Mouse (Mus musculus) CH12.LX (cell line): ENCODE results near the gene Hist1h1c.

ENCODE experiments used
- CTCF ChIP-seq, 2 experiments: IDR thresholded peaks in 1 of 2; conservative IDR thresholded peaks in 1 of 2; 2 replicates each; pipeline ENCODE4 v1.5.1; 2011 to 2012; ENCODE audit warnings: low read depth in 2 of 2, low read length in 2 of 2, improper control_type of control experiment in 1 of 2, inconsistent platforms in 1 of 2, mild to moderate bottlenecking in 1 of 2, moderate library complexity in 1 of 2
- ETS1 ChIP-seq: conservative IDR thresholded peaks from 2 replicates; pipeline ENCODE4 v1.6.1; 2012; ENCODE audit warnings: low read depth, mild to moderate bottlenecking, inconsistent platforms, low read length, improper control_type of control experiment, moderate library complexity
- HCFC1 ChIP-seq: IDR thresholded peaks from 2 replicates; pipeline ENCODE4 v1.6.1; 2012; ENCODE audit warnings: low read depth, mild to moderate bottlenecking, inconsistent platforms, low read length, improper control_type of control experiment
- IRF4 ChIP-seq: IDR thresholded peaks from 2 replicates; pipeline ENCODE4 v1.6.1; 2014; ENCODE audit warnings: low read depth, mild to moderate bottlenecking, inconsistent platforms, low read length, improper control_type of control experiment
- MAX ChIP-seq: IDR thresholded peaks from 2 replicates; pipeline ENCODE4 v1.6.1; 2011; ENCODE audit warnings: low read length, improper control_type of control experiment
- POLR2A ChIP-seq: IDR thresholded peaks from 2 replicates; pipeline ENCODE4 v1.6.1; 2011; ENCODE audit warnings: low read depth, mild to moderate bottlenecking, improper control_type of control experiment, low read length
- RAD21 ChIP-seq: IDR thresholded peaks from 2 replicates; pipeline ENCODE4 v1.6.1; 2011; ENCODE audit warnings: low read depth, mild to moderate bottlenecking, low read length, improper control_type of control experiment, moderate library complexity
- SMC3 ChIP-seq: IDR thresholded peaks from 2 replicates; pipeline ENCODE4 v1.6.1; 2011; ENCODE audit warnings: low read depth, low read length, improper control_type of control experiment
- UBTF ChIP-seq: IDR thresholded peaks from 2 replicates; pipeline ENCODE4 v1.6.1; 2012; ENCODE audit warnings: low read depth, mild to moderate bottlenecking, inconsistent platforms, low read length, improper control_type of control experiment, moderate library complexity
- USF1 ChIP-seq: IDR thresholded peaks from 2 replicates; pipeline ENCODE4 v1.6.1; 2014; ENCODE audit warnings: low read depth, mild to moderate bottlenecking, inconsistent platforms, low read length, improper control_type of control experiment
- ZKSCAN1 ChIP-seq: IDR thresholded peaks from 2 replicates; pipeline ENCODE4 v1.6.1; 2012; ENCODE audit warnings: low read depth, inconsistent platforms, low read length, improper control_type of control experiment, borderline replicate concordance

GRCm38 (mm10) chr13:23737091-23737490 lies 1.5 kb upstream of the Hist1h1c start:
- TF ChIP-seq CTCF (conservative IDR thresholded peaks at IDR 0.05 in 1 of 2, IDR thresholded peaks at IDR 0.05 in 1 of 2; ENCODE audit: low read depth in 2 of 2, low read length in 2 of 2) (no peak), USF1 (no peak), RAD21 (no peak), POLR2A (no peak), IRF4 (no peak), MAX (no peak), ETS1 (no peak), SMC3 (no peak), ZKSCAN1 (no peak), UBTF (no peak), HCFC1 (no peak)
